Mouse (Mus musculus): ENCODE measurements around the gene Msh5. TPM values are rescaled to one million over a fixed set of nuclear protein-coding genes. Genes with fewer than 3 reads are reported as not detected.

Gene Msh5
- 2.8 and 3.2 TPM in 2 replicates for polyA plus RNA-seq (2015; fragmentation: Nextera tagmentation; extraction: Ambion mirVana)

DNA sequence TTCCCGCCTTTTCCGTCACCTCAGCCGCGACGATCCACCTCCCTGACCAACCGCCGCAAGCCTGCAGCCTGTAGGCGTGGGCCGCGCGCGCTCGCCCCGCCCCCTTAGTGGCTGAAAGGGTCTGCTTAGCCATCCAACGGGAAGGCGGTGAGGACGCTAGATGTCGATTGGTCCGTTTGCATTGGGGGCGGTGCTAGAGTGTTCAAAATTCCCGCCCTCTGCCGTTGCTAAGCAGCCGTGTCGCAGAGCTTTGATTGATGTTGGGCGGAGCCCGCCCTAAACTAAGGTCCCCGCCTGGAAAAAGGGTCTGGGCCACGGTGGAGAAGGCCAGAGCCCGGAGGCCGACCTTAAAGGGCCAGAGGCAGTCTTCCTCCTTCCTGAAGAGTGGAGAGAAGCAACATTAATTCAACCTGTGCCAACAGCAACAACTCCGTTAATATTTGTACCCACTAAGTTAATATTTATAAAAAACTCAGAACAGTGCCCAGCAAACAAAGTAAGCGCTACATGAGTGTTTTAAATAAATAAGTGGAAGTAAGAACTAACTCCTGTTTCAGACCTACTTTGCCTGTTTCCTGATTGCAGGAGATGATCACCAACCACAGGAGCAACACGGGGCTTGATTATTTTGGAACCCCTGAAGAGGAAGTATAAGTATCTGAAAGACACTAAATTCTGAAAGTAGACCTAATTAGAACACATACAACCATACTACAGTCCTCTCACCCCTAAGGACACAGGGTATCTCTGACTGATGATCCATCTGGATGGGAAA, at the start of gene Msh5:
Gene Msh5, minus strand, starts transcription at position 65 of the 775 bp plus-strand sequence.
- ATAC-seq (replicated peaks) = peak; percentile 99

GRCm38 (mm10) chr17:35094475-35095365, 48.2 kb upstream of the Msh5 start:
- H3K27me3 ChIP-seq = no peaks in the 10 kb centered on the region
- H3K9me3 ChIP-seq = no peaks in the 10 kb centered on the region
- H3K4me3 ChIP-seq = no peak overlapping the region
- no peak overlapping the region for H3K9ac ChIP-seq (replicated peaks)
- peaks cover 17% of the 10 kb centered on the region for H3K4me1 ChIP-seq
- ATAC-seq (replicated peaks) = no peak
- no peak overlapping the region for H3K27ac ChIP-seq (replicated peaks)
- peaks cover 71% of the 10 kb centered on the region for H3K36me3 ChIP-seq
- WGBS = 89% methylated on average over 15 of the region's 15 CpGs
- H3K4me2 ChIP-seq (replicated peaks) = no peak overlapping the region

More for the DNA sequence above, at the start of gene Msh5:
- 3% methylated on average over 33 of the region's 33 CpGs for WGBS
- H3K4me1 ChIP-seq = peaks cover 38% of the 10 kb centered on the region
- peak within 1 kb of the TSS; percentile 48 for H3K4me3 ChIP-seq
- peak within 1 kb of the TSS; percentile 65 for H3K9ac ChIP-seq (replicated peaks)
- H3K27ac ChIP-seq (replicated peaks) = peak within 1 kb of the TSS; percentile 63
- no peaks in the 10 kb centered on the region for H3K36me3 ChIP-seq
- H3K4me2 ChIP-seq (replicated peaks) = peak within 1 kb of the TSS; percentile 84
- no peaks in the 10 kb centered on the region for H3K9me3 ChIP-seq
- no peaks in the 10 kb centered on the region for H3K27me3 ChIP-seq

GRCm38 (mm10) chr17:35092403-35093198, 46.1 kb upstream of the Msh5 start:
- Histone ChIP-seq H3K27me3 (no peaks in the 10 kb centered on the region), H3K27ac (replicated peaks) (no peak overlapping the region), H3K4me2 (replicated peaks) (no peak overlapping the region), H3K4me3 (no peak overlapping the region), H3K36me3 (peaks cover 53% of the 10 kb centered on the region), H3K4me1 (peaks cover 19% of the 10 kb centered on the region), H3K9ac (replicated peaks) (no peak overlapping the region), H3K9me3 (no peaks in the 10 kb centered on the region)
- ATAC-seq (replicated peaks) = no peak
- 88% methylated on average over 14 of the region's 14 CpGs for WGBS

DNA sequence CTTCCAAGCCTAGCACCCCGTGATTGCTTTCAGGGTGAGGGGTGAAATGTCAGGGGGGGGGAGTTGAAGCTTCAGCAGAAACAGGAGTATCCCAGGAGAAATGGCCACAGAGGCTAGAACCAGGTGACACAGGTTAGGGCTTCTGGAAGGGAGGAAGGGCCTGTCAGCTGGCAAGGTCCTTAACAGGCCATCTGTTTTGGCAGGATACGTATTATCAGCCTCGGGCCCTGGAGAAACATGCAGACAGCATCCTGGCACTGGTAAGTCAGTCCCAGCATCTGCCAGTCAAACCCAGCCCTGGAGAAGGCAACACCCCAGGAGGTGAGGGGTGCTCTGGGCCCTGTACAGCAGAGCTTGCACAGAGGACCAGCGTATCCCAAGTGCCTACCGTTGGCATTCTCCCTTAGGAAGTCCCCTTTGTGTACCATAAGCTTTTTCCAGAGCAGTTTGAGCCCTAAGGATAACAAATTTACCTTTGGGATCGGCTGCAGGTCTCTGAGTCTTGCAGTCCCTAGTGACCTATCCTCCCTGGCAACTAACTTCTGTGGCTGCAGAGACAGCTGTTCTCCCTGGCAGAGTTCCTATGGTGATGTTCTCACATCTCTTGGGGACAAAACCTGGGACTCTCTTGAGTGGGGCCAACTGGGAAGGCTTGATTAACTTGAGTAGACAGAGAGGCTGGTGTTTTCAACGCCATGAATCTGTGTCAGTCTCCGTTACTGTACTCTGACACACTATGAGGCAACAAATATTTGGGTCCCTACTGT, 43.8 kb upstream of the Msh5 start:
- Histone ChIP-seq H3K27me3 (no peaks in the 10 kb centered on the region), H3K4me1 (peaks cover 19% of the 10 kb centered on the region), H3K27ac (replicated peaks) (peak overlapping the region; percentile 98), H3K9me3 (no peaks in the 10 kb centered on the region), H3K9ac (replicated peaks) (peak overlapping the region; percentile 73), H3K4me2 (replicated peaks) (peak overlapping the region; percentile 64), H3K4me3 (peak overlapping the region; percentile 58), H3K36me3 (peaks cover 32% of the 10 kb centered on the region)
- ATAC-seq (replicated peaks) = peak; percentile 41
- WGBS = 46% methylated on average over 8 of the region's 8 CpGs

GRCm38 (mm10) chr17:35088825-35089644, 42.5 kb upstream of the Msh5 start, which contains the start of gene Abhd16a:
Gene Abhd16a, plus strand, starts transcription at chr17:35089263.
- H3K4me2 ChIP-seq (replicated peaks) = peak within 1 kb of the TSS; percentile 64
- ATAC-seq (replicated peaks) = peak; percentile 97
- H3K27me3 ChIP-seq = no peaks in the 10 kb centered on the region
- H3K4me3 ChIP-seq = peak within 1 kb of the TSS; percentile 58
- H3K9ac ChIP-seq (replicated peaks) = peak within 1 kb of the TSS; percentile 73
- peaks cover 21% of the 10 kb centered on the region for H3K36me3 ChIP-seq
- 3% methylated on average over 67 of the region's 67 CpGs for WGBS
- H3K9me3 ChIP-seq = no peaks in the 10 kb centered on the region
- peaks cover 19% of the 10 kb centered on the region for H3K4me1 ChIP-seq
- peak within 1 kb of the TSS; percentile 98 for H3K27ac ChIP-seq (replicated peaks)

GRCm38 (mm10) chr17:35088151-35088550, 41.6 kb upstream of the Msh5 start:
- no peak for ATAC-seq (replicated peaks)
- Histone ChIP-seq H3K27me3 (no peaks in the 10 kb centered on the region), H3K36me3 (peaks cover 14% of the 10 kb centered on the region), H3K27ac (replicated peaks) (peak overlapping the region; percentile 55), H3K9ac (replicated peaks) (no peak overlapping the region), H3K9me3 (no peaks in the 10 kb centered on the region), H3K4me1 (peaks cover 19% of the 10 kb centered on the region), H3K4me3 (no peak overlapping the region), H3K4me2 (replicated peaks) (no peak overlapping the region)
- 39% methylated on average over 2 of the region's 2 CpGs for WGBS

GRCm38 (mm10) chr17:35085208-35085865, 38.8 kb upstream of the Msh5 start, which contains the start of gene Ly6g6f:
Gene Ly6g6f, minus strand, starts transcription at chr17:35085610.
- H3K4me1 ChIP-seq = peaks cover 7% of the 10 kb centered on the region
- no peak within 1 kb of the TSS for H3K9ac ChIP-seq (replicated peaks)
- H3K9me3 ChIP-seq = no peaks in the 10 kb centered on the region
- H3K4me2 ChIP-seq (replicated peaks) = no peak within 1 kb of the TSS
- ATAC-seq (replicated peaks) = no peak
- H3K36me3 ChIP-seq = no peaks in the 10 kb centered on the region
- no peak within 1 kb of the TSS for H3K4me3 ChIP-seq
- H3K27ac ChIP-seq (replicated peaks) = no peak within 1 kb of the TSS
- 84% methylated on average over 7 of the region's 7 CpGs for WGBS
- H3K27me3 ChIP-seq = no peaks in the 10 kb centered on the region

- no peaks in the 10 kb centered on the region for H3K36me3 ChIP-seq
- no peaks in the 10 kb centered on the region for H3K27me3 ChIP-seq
- WGBS = 80% methylated on average over 3 of the region's 3 CpGs
- no peak overlapping the region for H3K4me2 ChIP-seq (replicated peaks)
- H3K4me1 ChIP-seq = no peaks in the 10 kb centered on the region
- H3K27ac ChIP-seq (replicated peaks) = no peak overlapping the region
- no peak overlapping the region for H3K4me3 ChIP-seq
- no peak for ATAC-seq (replicated peaks)
- H3K9me3 ChIP-seq = no peaks in the 10 kb centered on the region
- H3K9ac ChIP-seq (replicated peaks) = no peak overlapping the region
Observed at GRCm38 (mm10) chr17:35083929-35084497, 37.5 kb upstream of the Msh5 start.

DNA sequence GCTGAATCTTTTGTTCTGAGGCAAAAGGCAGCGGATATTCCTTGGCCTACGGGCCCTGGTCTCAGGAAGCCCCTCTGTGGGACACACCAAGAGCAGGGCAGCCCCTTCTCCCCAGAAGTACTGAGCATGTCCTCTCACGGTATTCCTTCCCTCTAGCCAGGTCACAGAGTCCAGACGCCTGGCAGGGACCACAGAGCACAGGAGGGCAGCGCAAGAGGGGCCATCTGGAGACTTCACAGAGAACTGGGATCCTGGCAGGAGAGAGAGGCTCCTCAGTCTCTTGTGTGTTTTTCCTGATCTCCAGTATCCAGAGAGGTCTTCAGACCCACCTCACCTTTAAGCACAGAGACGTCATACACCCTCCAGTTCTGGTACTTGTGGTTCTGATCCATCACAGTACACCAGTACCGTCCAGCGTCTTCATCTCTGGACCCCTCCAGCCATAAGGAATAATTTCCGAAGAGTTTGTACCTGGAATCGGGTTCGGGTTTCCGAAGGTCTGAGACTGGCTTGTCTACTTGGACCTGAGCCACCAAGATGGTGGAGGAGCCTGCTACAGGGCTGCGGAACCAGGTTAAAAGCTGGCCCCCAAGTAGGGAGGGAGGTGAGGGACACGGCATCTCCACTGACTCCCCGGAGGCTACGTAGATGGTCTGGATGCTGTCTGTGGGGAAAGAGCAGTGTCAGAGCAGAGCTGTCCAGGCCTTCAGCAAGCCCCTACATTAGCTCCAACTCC, 36.5 kb upstream of the Msh5 start:
- peaks cover 4% of the 10 kb centered on the region; the same call in 1 of the 2 replicates for H3K4me1 ChIP-seq
- no peaks in the 10 kb centered on the region for H3K36me3 ChIP-seq
- 87% methylated on average over 16 of the region's 16 CpGs for WGBS
- no peak overlapping the region for H3K27ac ChIP-seq (replicated peaks)
- no peak overlapping the region for H3K9ac ChIP-seq (replicated peaks)
- no peaks in the 10 kb centered on the region for H3K9me3 ChIP-seq
- H3K4me2 ChIP-seq (replicated peaks) = no peak overlapping the region
- no peak for ATAC-seq (replicated peaks)
- no peak overlapping the region for H3K4me3 ChIP-seq
- H3K27me3 ChIP-seq = no peaks in the 10 kb centered on the region

All from forebrain, embryonic 15.5 days (tissue).